ENCODE assay signal across 8 mouse cellular contexts in the genomic region with DNA sequence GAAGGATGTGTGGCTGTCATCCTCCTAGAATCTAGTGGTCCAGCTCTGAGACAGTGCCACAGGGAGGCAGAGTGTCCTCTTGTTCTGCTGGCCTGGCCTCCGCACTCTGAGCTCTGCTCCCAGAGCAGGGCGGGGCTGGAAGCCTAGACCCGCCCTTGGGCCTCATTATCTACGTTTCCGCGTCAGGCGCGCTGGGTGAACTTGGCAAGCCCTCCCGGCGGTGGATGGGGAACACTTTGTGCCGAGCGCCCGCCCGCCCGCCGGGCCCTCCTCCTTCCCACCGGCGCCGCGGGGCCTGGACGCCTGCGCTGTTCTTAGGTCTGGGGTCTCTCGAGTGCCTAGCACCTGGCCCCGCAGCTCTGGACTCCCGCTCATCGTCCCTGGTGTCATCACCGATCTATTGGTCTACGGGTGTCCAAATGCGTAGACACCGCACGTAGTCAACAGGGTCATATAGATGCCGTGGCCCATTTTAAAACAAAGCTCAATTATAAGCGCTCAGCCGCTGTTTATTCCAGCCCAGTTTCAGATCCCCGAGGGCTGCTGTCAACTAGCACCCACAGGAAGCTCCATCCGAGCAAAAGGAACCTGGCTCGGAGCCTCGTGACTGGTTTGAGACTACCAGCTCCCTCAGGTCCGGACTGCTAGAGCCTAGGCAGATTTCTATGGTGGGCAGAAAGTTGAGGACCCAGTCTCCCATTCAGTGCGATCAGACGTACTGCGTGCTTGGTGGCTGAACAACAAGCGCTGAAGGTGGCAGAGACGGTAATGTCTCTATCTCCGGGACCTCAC. TPM values are rescaled to one million over a fixed set of nuclear protein-coding genes. Genes with fewer than 3 reads are reported as not detected.
A peak's percentile ranks its signal among the peaks of the same experiment; 100 is the strongest.
DNase-seq lines count a peak whose midpoint lies in the region; ATAC-seq and TF ChIP-seq lines count a peak whose summit lies in the region.

No protein-coding gene starts in this region.

- H3K9me3 ChIP-seq in hindbrain, embryonic 11.5 days (ENCODE audit: control insufficient read depth, low read length), result no peaks in the 10 kb centered on the region
- no peaks in the 10 kb centered on the region for H3K9me3 ChIP-seq in lung, embryonic 15.5 days

- H3K36me3 ChIP-seq in hindbrain, embryonic 11.5 days (ENCODE audit: control insufficient read depth, insufficient read depth, low read length), result no peaks in the 10 kb centered on the region
- H3K36me3 ChIP-seq in lung, embryonic 15.5 days, result no peaks in the 10 kb centered on the region

- no peak for TF ChIP-seq POLR2A in olfactory bulb, adult 2 months (IDR thresholded peaks at IDR 0.05; ENCODE audit: insufficient read depth, low read depth, low read length)

- no peak overlapping the region for H3K27ac ChIP-seq in hindbrain, embryonic 11.5 days (ENCODE audit: low read depth, low read length)
- H3K27ac ChIP-seq in lung, embryonic 15.5 days, result peak overlapping the region; percentile 72
- H3K27ac ChIP-seq in olfactory bulb, adult 2 months (ENCODE audit: insufficient read depth, low read depth, low read length), result 0 out of 2 replicates have a peak overlapping the region, but pooled peaks have one; percentile 0

- peak; percentile 68 for ATAC-seq in hindbrain, embryonic 11.5 days (ENCODE audit: low FRiP score)
- peak; percentile 80 for ATAC-seq in lung, embryonic 15.5 days (ENCODE audit: borderline replicate concordance, extremely low read depth, low FRiP score, low TSS enrichment)

- H3K9ac ChIP-seq in hindbrain, embryonic 11.5 days (ENCODE audit: low read depth, low read length), result peak overlapping the region; percentile 50
- H3K9ac ChIP-seq in lung, embryonic 15.5 days, result peak overlapping the region; percentile 46

- no peak for TF ChIP-seq CTCF in olfactory bulb, adult 2 months (IDR thresholded peaks at IDR 0.05; ENCODE audit: insufficient read depth, low read depth, low read length)

- peaks cover 15% of the 10 kb centered on the region for H3K4me1 ChIP-seq in hindbrain, embryonic 11.5 days (replicated peaks; ENCODE audit: control insufficient read depth, insufficient read depth, low read length)
- peaks cover 40% of the 10 kb centered on the region for H3K4me1 ChIP-seq in lung, embryonic 15.5 days
- H3K4me1 ChIP-seq in olfactory bulb, adult 2 months (ENCODE audit: control insufficient read depth, insufficient read depth, low read length), result peaks cover 18% of the 10 kb centered on the region

- H3K27me3 ChIP-seq in hindbrain, embryonic 11.5 days (ENCODE audit: control insufficient read depth, insufficient read depth, low read length), result peaks cover 25% of the 10 kb centered on the region
- peaks cover 38% of the 10 kb centered on the region for H3K27me3 ChIP-seq in lung, embryonic 15.5 days

- under 1% methylated on average over 41 of the region's 45 CpGs for WGBS in hindbrain, embryonic 11.5 days
- WGBS in lung, embryonic 15.5 days, result under 1% methylated on average over 39 of the region's 45 CpGs
- WGBS in olfactory bulb, adult 2 months, result 2% methylated on average over 45 of the region's 45 CpGs

- H3K4me2 ChIP-seq in hindbrain, embryonic 11.5 days (replicated peaks; ENCODE audit: low read depth, low read length), result peak overlapping the region; percentile 97
- peak overlapping the region; percentile 98 for H3K4me2 ChIP-seq in lung, embryonic 15.5 days

- peak overlapping the region; percentile 50 for H3K4me3 ChIP-seq in hindbrain, embryonic 11.5 days (ENCODE audit: low read depth, low read length)
- H3K4me3 ChIP-seq in lung, embryonic 15.5 days, result peak overlapping the region; percentile 54
- H3K4me3 ChIP-seq in olfactory bulb, adult 2 months (ENCODE audit: insufficient read depth, low read depth, low read length), result peak overlapping the region; percentile 53

- DNase-seq in Muller cell, postnatal 12 days (ENCODE audit: inconsistent ontology term), result peak; percentile 94
- peak; percentile 94 for DNase-seq in cerebellum, adult 9-11 months
- peak; percentile 43 to 56 for DNase-seq in frontal cortex, postnatal 10 days (ENCODE audit: low spot score in 2 of 2)
- peak; percentile 77 for DNase-seq in hindbrain, embryonic 11.5 days (ENCODE audit: low spot score)
- peak; percentile 86 for DNase-seq in layer of hippocampus, adult 9-11 months
- peak; percentile 23 to 27 for DNase-seq in thymus, adult 18-20 months

RNA-seq across cellular contexts. Expression of a gene that starts 3.6 kb away (rescaled TPM):
- polyA plus RNA-seq in hindbrain, embryonic 11.5 days (2014; fragmentation: Nextera tagmentation; extraction: Ambion mirVana), result 1.3 and 1.9 TPM in 2 replicates
- 1.9 and 2.8 TPM in 2 replicates for polyA plus RNA-seq in lung, embryonic 15.5 days (2015; fragmentation: Nextera tagmentation; extraction: Ambion mirVana)
- not detected in 2 replicates for polyA plus RNA-seq in olfactory bulb, adult 2 months (2012; ENCODE audit: insufficient read depth, insufficient read length, low replicate concordance, missing spikeins)

RNA-seq across cellular contexts. Expression of a gene that starts 19.9 kb away (rescaled TPM):
- polyA plus RNA-seq in hindbrain, embryonic 11.5 days (2014; fragmentation: Nextera tagmentation; extraction: Ambion mirVana), result 13.2 and 14.4 TPM in 2 replicates
- 8.5 and 8.7 TPM in 2 replicates for polyA plus RNA-seq in lung, embryonic 15.5 days (2015; fragmentation: Nextera tagmentation; extraction: Ambion mirVana)
- not detected in 2 replicates for polyA plus RNA-seq in olfactory bulb, adult 2 months (2012; ENCODE audit: insufficient read depth, insufficient read length, low replicate concordance, missing spikeins)

Comparison
In these comparisons a context has a peak if more than half of its experiments do, and no peak if none do; other contexts are left out.
1. DNase-seq: peak in every context shown above with its lines; median percentile 94 in Muller cell, postnatal 12 days; 94 in cerebellum, adult 9-11 months; 86 in layer of hippocampus, adult 9-11 months; 77 in hindbrain, embryonic 11.5 days; 50 in frontal cortex, postnatal 10 days; 25 in thymus, adult 18-20 months.